Mouse (Mus musculus) neural tube, embryonic 12.5 days (tissue): ENCODE data around the gene Mal. TPM values are rescaled to one million over a fixed set of nuclear protein-coding genes. Genes with fewer than 3 reads are reported as not detected.

ENCODE experiments used
- ATAC-seq: fragments of 200-750 bp; cut with Nextera tagmentation; 2 replicates; pipeline ENCODE4 v1.8.0; 2017; ENCODE audit warnings: low read depth, mild to moderate bottlenecking, moderate TSS enrichment, moderate library complexity; ENCODE audit not compliant: low FRiP score
- H3K27ac ChIP-seq: fragments of 300-500 bp; sonication (generic); 2 replicates; pipeline ENCODE4 v1.5.1; 2016
- H3K27me3 ChIP-seq: fragments of 300-500 bp; sonication (generic); replicated peaks from 2 replicates; pipeline ENCODE4 v1.6.1; 2016; ENCODE audit warnings: mild to moderate bottlenecking
- H3K36me3 ChIP-seq: fragments of 300-500 bp; sonication (generic); 2 replicates; pipeline ENCODE4 v1.6.1; 2016; ENCODE audit warnings: mild to moderate bottlenecking
- H3K4me1 ChIP-seq: fragments of 300-500 bp; sonication (generic); 2 replicates; pipeline ENCODE4 v1.6.1; 2016
- H3K4me2 ChIP-seq: fragments of 300-500 bp; sonication (generic); replicated peaks from 2 replicates; pipeline ENCODE4 v1.6.1; 2016; ENCODE audit warnings: mild to moderate bottlenecking
- H3K4me3 ChIP-seq: fragments of 300-500 bp; sonication (generic); 2 replicates; pipeline ENCODE4 v1.5.1; 2016
- H3K9ac ChIP-seq: fragments of 300-500 bp; sonication (generic); 2 replicates; pipeline ENCODE4 v1.6.1; 2016; ENCODE audit warnings: mild to moderate bottlenecking
- H3K9me3 ChIP-seq: fragments of 300-500 bp; sonication (generic); 2 replicates; pipeline ENCODE4 v1.6.1; 2016; ENCODE audit warnings: mild to moderate bottlenecking
- WGBS: fragments of 180-500 bp; shearing (Covaris S2); methylation state at CpG from one replicate; pipeline ENCODE4 v1.1.7; 2016; 5-methylcytosine and 5-hydroxymethylcytosine counted together
- polyA plus RNA-seq: library from polyadenylated mRNA; unstranded; fragments of >200 nt; fragmentation: Nextera tagmentation; extraction: Ambion mirVana; gene quantifications from 2 replicates; pipeline ENCODE4 v1.2.1, GENCODE M21; 2016

Mal gene
- 0.96 and 1.1 TPM in 2 replicates for polyA plus RNA-seq

DNA sequence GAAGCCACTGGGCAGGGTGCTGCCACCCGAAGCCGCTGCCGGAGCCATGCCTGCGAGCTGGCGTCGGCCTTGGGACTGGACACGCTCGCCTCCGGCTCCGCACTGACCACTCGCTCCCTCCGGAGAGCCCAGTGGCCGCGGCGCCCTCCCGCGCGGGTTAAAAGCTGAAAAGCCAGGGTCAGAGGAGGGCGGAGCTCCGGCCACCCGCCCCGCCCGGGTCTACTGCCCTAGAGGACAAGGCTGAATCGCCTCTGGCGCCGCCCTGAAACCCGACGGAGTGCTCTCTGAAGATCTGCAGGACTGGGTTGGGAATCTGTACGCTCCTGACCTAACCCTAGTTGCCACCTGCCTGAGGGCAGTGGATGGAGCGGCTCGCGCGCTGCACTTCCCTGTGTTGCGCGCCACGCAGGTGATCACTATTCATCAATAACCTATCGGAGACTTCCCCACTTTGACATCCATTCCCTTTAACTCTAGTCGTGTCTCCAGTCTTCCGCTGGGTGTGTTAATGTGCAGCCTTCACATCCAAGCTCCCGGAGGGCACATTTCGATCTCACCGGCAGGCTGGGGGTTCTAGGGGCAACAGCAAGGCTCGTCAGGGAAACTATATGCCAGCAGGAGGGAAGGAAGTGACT is at the start of gene Mal:
Mal (minus strand) TSS at position 610 of the 635 bp plus-strand sequence.
- peaks cover 9% of the 10 kb centered on the region for H3K4me1 ChIP-seq
- H3K27ac ChIP-seq, result no peak within 1 kb of the TSS
- H3K27me3 ChIP-seq, result peaks cover 46% of the 10 kb centered on the region
- H3K9me3 ChIP-seq, result no peaks in the 10 kb centered on the region
- no peak for ATAC-seq
- H3K36me3 ChIP-seq, result no peaks in the 10 kb centered on the region
- peak within 1 kb of the TSS; percentile 77 for H3K4me2 ChIP-seq
- peak within 1 kb of the TSS; percentile 41 for H3K9ac ChIP-seq
- WGBS, result under 1% methylated on average over 43 of the region's 43 CpGs
- H3K4me3 ChIP-seq, result peak within 1 kb of the TSS; percentile 40

DNA sequence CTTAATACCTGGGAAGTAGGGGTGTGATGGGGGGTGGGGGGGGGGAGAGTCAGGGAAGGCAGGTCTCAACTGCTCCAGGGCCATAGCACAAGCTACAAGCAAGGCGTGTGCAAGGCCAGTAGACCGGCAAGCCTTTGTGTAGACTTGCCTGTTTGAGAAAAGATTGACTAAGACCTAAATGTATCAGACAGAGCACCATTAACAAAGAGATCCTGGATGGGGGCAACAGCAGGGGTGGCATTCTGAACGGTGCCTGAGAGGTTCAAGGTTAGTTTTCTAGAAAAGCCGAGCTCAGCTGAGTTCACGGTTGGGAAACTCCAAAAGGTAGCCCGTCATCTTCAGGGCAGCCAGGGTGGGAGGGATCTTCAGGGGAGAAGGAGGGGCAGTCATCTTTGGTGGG is 48.8 kb upstream of the Mal start:
- H3K27me3 ChIP-seq, result no peaks in the 10 kb centered on the region
- no peak overlapping the region for H3K27ac ChIP-seq
- H3K9ac ChIP-seq, result no peak overlapping the region
- WGBS, result 92% methylated on average over 6 of the region's 6 CpGs
- H3K4me3 ChIP-seq, result no peak overlapping the region
- H3K36me3 ChIP-seq, result no peaks in the 10 kb centered on the region
- no peaks in the 10 kb centered on the region for H3K4me1 ChIP-seq
- ATAC-seq, result no peak
- H3K4me2 ChIP-seq, result no peak overlapping the region
- no peaks in the 10 kb centered on the region for H3K9me3 ChIP-seq

DNA sequence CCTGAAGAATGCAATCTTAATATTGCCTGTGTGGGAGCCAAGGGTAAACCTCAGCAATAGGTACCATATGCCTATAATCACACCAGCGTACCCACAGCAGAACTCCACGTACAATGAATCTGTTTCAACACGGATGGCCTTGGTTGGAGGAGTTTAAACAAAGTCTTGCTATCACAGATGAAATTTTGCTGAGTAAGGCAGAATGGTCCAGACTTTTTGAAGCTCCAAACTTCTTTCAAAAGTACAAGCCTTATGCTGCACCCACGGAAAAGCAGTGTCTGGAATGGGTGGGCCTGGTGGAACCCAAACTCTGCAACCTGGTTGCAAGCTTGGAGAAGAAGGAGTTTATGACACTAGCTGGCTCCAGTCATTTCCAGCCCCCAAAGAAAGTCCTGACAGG is 32.7 kb upstream of the Mal start:
- Histone ChIP-seq H3K9ac (no peak overlapping the region), H3K27me3 (0 out of 2 replicates have a peak, but pooled peaks cover 3% of the 10 kb centered on the region), H3K4me3 (no peak overlapping the region), H3K4me2 (no peak overlapping the region), H3K36me3 (no peaks in the 10 kb centered on the region), H3K9me3 (no peaks in the 10 kb centered on the region), H3K27ac (no peak overlapping the region), H3K4me1 (no peaks in the 10 kb centered on the region)
- WGBS, result 87% methylated on average over 4 of the region's 4 CpGs
- ATAC-seq, result no peak

DNA sequence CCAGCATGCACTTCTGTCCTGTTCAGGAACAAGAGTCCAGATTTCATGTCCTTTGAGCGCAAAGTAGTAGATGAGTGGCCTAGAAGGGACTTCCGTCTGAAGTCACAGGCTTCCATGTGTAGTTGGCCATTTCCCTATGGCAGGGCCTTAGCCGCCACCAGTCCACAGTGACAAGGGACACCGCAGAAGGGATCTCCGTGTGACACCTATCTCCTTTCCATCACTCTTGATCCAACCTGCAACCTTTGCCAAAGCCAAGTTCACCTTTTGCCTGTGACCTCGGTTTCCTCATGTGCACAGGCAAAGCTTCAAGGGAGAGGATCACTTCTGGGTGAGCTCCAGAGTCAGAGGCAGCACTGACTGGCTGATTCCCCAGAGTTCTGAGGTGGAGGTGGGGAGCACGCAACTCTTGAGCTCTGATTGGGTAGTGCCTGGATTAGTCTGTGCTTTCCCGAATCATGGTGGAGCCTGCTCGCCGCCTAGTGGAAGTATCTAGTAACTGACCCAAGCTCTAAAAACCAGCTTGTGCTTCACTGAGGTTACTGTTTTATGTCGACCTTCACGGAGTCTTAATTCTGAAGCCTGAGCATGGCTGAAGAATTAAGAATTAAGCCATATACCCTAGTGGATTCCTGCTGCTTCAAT is 27.3 kb upstream of the Mal start:
- Histone ChIP-seq H3K36me3 (no peaks in the 10 kb centered on the region), H3K4me1 (no peaks in the 10 kb centered on the region; the same call in 1 of the 2 replicates), H3K9ac (no peak overlapping the region), H3K27me3 (0 out of 2 replicates have a peak, but pooled peaks cover 3% of the 10 kb centered on the region), H3K4me2 (0 out of 2 replicates have a peak overlapping the region, but pooled peaks have one; percentile 18), H3K9me3 (no peaks in the 10 kb centered on the region), H3K27ac (no peak overlapping the region), H3K4me3 (no peak overlapping the region)
- WGBS, result 39% methylated on average over 12 of the region's 12 CpGs
- no peak for ATAC-seq

GRCm38 (mm10) chr2:127667843-127668506 is 11.5 kb upstream of the Mal start:
- no peak overlapping the region for H3K9ac ChIP-seq
- H3K4me3 ChIP-seq, result no peak overlapping the region
- WGBS, result 26% methylated on average over 2 of the region's 2 CpGs
- no peak for ATAC-seq
- no peaks in the 10 kb centered on the region for H3K36me3 ChIP-seq
- peaks cover 4% of the 10 kb centered on the region; the same call in 1 of the 2 replicates for H3K27me3 ChIP-seq
- H3K4me2 ChIP-seq, result no peak overlapping the region
- no peak overlapping the region for H3K27ac ChIP-seq
- no peaks in the 10 kb centered on the region for H3K9me3 ChIP-seq
- H3K4me1 ChIP-seq, result no peaks in the 10 kb centered on the region

GRCm38 (mm10) chr2:127667015-127667414 is 10.5 kb upstream of the Mal start:
- H3K36me3 ChIP-seq, result no peaks in the 10 kb centered on the region
- no peak for ATAC-seq
- H3K27me3 ChIP-seq, result peaks cover 4% of the 10 kb centered on the region; the same call in 1 of the 2 replicates
- no peaks in the 10 kb centered on the region for H3K9me3 ChIP-seq
- no peaks in the 10 kb centered on the region for H3K4me1 ChIP-seq
- H3K4me3 ChIP-seq, result no peak overlapping the region
- no peak overlapping the region for H3K9ac ChIP-seq
- H3K4me2 ChIP-seq, result no peak overlapping the region
- no peak overlapping the region for H3K27ac ChIP-seq

DNA sequence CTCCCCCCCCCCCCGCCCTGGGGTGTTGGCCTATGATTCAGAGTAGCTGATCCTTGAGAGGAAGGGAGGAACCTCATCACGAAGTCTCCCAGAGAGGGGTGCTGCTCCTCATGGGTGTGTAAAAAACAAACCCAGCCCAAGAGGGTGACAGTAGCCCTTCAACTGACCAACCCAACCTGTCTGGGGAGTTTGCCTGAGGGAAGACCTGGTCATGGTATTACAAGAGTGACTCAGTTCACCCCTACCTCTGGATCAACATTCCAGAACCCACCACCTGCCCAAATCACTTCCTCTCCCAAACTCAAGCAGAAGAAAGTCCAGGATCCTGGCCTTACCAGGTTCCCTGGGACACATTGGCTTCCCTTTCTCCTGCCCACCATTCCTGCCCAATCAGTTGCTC is 6.2 kb upstream of the Mal start:
- Histone ChIP-seq H3K27me3 (peaks cover 3% of the 10 kb centered on the region), H3K9me3 (no peaks in the 10 kb centered on the region), H3K4me2 (no peak overlapping the region), H3K4me1 (no peaks in the 10 kb centered on the region), H3K4me3 (no peak overlapping the region), H3K27ac (no peak overlapping the region), H3K9ac (no peak overlapping the region), H3K36me3 (no peaks in the 10 kb centered on the region)
- 46% methylated on average over 2 of the region's 2 CpGs for WGBS
- no peak for ATAC-seq

DNA sequence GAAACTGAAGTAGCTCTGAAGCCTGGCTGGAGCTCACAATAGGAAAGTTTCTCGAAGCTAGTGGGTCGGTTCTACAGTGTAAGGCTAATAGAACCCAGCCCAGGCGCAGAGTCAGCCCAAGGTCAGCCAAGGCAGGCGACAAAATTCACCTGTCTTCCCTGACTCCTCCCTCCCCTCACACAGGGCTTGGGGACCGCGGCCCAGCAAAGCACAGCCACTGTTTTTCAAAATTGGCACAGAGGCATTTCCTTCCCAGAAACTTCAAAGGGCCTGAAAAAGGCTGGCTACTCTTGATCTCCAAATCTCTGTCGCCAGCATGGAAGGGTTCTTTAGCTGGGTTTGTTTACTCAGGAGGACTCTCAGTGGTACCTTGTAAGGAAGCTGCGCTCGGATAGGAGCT is 1.1 kb downstream of the Mal start:
- ATAC-seq, result no peak
- Histone ChIP-seq H3K27ac (no peak overlapping the region), H3K36me3 (no peaks in the 10 kb centered on the region), H3K9me3 (no peaks in the 10 kb centered on the region), H3K4me1 (peaks cover 9% of the 10 kb centered on the region), H3K27me3 (peaks cover 46% of the 10 kb centered on the region), H3K9ac (no peak overlapping the region), H3K4me3 (no peak overlapping the region), H3K4me2 (peak overlapping the region; percentile 77; the same call in 1 of the 2 replicates)
- WGBS, result 3% methylated on average over 9 of the region's 9 CpGs

DNA sequence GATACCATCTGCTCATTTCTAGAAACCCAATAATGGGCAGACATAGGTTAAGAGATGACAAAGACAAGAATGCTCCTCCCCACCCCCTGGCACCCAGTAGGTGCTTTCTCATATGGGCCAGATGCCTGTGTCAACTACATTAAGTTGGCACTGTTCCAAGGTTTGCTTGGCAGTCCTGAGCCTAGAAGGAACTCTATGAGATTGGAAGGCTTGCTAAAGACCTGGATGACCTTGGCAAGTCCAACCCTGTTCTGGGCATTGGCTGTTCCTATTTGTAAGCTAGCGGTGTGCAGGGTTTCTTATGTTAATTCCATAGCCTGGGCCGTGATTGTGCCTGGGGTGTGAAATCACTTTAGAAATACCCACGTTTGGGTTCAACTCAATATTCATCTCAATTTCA is 1.7 kb downstream of the Mal start:
- 54% methylated on average over 3 of the region's 3 CpGs for whole genome bisulfite sequencing
- H3K9ac ChIP-seq, result no peak overlapping the region
- H3K9me3 ChIP-seq, result no peaks in the 10 kb centered on the region
- H3K4me2 ChIP-seq, result no peak overlapping the region
- H3K4me3 ChIP-seq, result no peak overlapping the region
- H3K4me1 ChIP-seq, result peaks cover 9% of the 10 kb centered on the region
- H3K27me3 ChIP-seq, result peaks cover 46% of the 10 kb centered on the region
- ATAC-seq, result no peak
- H3K27ac ChIP-seq, result no peak overlapping the region
- H3K36me3 ChIP-seq, result no peaks in the 10 kb centered on the region

- no peak overlapping the region for H3K4me3 ChIP-seq
- H3K9me3 ChIP-seq, result no peaks in the 10 kb centered on the region
- WGBS, result 96% methylated on average over 2 of the region's 2 CpGs
- no peak overlapping the region for H3K4me2 ChIP-seq
- no peaks in the 10 kb centered on the region for H3K36me3 ChIP-seq
- no peak overlapping the region for H3K9ac ChIP-seq
- H3K4me1 ChIP-seq, result peaks cover 9% of the 10 kb centered on the region
- ATAC-seq, result no peak
- peaks cover 44% of the 10 kb centered on the region for H3K27me3 ChIP-seq
- no peak overlapping the region for H3K27ac ChIP-seq
Measured at GRCm38 (mm10) chr2:127652805-127653204, 3.7 kb downstream of the Mal start.

DNA sequence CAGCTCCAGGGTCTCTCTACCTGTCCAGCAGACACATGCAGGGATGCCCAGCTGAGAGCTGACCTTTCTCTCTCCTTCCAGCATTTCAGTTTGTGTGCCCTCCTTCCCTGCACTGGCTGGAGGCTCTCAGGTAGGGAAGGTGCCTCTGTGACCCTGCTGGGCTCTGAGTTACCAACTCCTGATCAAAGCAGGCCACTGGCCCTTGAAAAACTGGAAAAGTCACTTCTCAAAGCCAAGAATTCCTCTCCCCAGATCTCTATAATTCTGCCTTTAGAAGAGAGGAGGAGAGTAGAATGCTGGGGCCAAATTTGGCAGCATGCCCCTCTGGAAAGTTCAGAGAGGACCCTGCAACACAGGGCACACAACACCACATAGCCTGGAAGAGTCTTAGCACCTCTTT is 4.2 kb downstream of the Mal start:
- Histone ChIP-seq H3K9ac (no peak overlapping the region), H3K4me1 (peaks cover 9% of the 10 kb centered on the region), H3K4me2 (no peak overlapping the region), H3K36me3 (no peaks in the 10 kb centered on the region), H3K9me3 (no peaks in the 10 kb centered on the region), H3K4me3 (no peak overlapping the region), H3K27me3 (peaks cover 39% of the 10 kb centered on the region), H3K27ac (no peak overlapping the region)
- no peak for ATAC-seq

- WGBS, result 76% methylated on average over 5 of the region's 5 CpGs
- Histone ChIP-seq H3K27me3 (peaks cover 32% of the 10 kb centered on the region), H3K36me3 (no peaks in the 10 kb centered on the region)
Measured at GRCm38 (mm10) chr2:127651601-127652000, 4.9 kb downstream of the Mal start.

More at GRCm38 (mm10) chr2:127651601-127652000, 4.9 kb downstream of the Mal start:
- no peak overlapping the region for H3K9ac ChIP-seq
- no peak overlapping the region for H3K4me2 ChIP-seq
- H3K27ac ChIP-seq, result no peak overlapping the region
- peaks cover 9% of the 10 kb centered on the region for H3K4me1 ChIP-seq
- no peaks in the 10 kb centered on the region for H3K9me3 ChIP-seq
- no peak overlapping the region for H3K4me3 ChIP-seq
- no peak for ATAC-seq
